26 mouse cellular contexts compared by ENCODE assay signal in the genomic region with DNA sequence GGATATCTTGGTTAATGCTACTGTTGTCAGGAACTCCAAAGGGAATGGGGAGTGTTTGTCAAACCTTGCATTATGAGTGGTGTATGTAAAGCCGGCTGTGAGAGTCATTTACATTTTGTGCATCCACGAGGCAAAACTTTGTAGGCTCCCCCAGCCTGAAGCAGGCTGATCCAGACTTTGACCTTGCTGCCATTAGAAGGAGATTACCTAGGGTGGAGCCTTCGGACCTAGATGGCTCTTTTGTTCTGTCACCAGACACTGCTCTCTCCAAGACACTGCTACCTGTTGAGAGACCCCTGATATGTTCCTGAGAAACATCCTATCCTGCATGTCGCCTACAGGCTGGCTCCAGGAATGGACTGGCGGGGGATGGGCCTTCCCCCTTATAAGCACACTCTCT.
"Had no signal": no experiment of that assay in that cellular context is flagged by ENCODE, and none has a peak within 500 bp of the region (broad histone marks: within the 10 kb centered on the region; RNA-seq: fewer than 3 reads in every experiment).

No protein-coding gene starts in this region.

- H3K4me1 ChIP-seq: heart, embryonic 10.5 days; heart, embryonic 12.5 days; hindbrain, embryonic 12.5 days; kidney, embryonic 15.5 days had no signal

- H3K36me3 ChIP-seq: heart, embryonic 10.5 days; heart, embryonic 12.5 days; hindbrain, embryonic 10.5 days; hindbrain, embryonic 12.5 days; kidney, embryonic 15.5 days; limb, embryonic 13.5 days; limb, embryonic 15.5 days; liver, embryonic 12.5 days had no signal

- H3K27me3 ChIP-seq: heart, embryonic 12.5 days; kidney, embryonic 15.5 days; limb, embryonic 13.5 days; limb, embryonic 15.5 days; liver, embryonic 12.5 days had no signal

- H3K9me3 ChIP-seq: heart, embryonic 10.5 days; heart, embryonic 12.5 days; hindbrain, embryonic 10.5 days; hindbrain, embryonic 12.5 days; kidney, embryonic 15.5 days; limb, embryonic 13.5 days; limb, embryonic 15.5 days; liver, embryonic 12.5 days had no signal

- H3K4me2 ChIP-seq: heart, embryonic 12.5 days; hindbrain, embryonic 12.5 days; hindbrain, embryonic 14.5 days; kidney, embryonic 15.5 days; limb, embryonic 13.5 days; limb, embryonic 15.5 days; liver, embryonic 12.5 days had no signal

- H3K9ac ChIP-seq: heart, embryonic 12.5 days; hindbrain, embryonic 12.5 days; hindbrain, embryonic 14.5 days; kidney, embryonic 15.5 days; limb, embryonic 13.5 days; limb, embryonic 15.5 days; liver, embryonic 12.5 days had no signal

- ATAC-seq: hindbrain, embryonic 16.5 days; intestine, embryonic 16.5 days; liver, embryonic 12.5 days had no signal

- DNase-seq: gastrocnemius, adult 2 months; gastrocnemius, postnatal 10 days; gastrocnemius, postnatal 25 days; heart, adult 2 months; heart, postnatal 10 days; heart, postnatal 4 days; kidney, adult 11 months; kidney, adult 2 months; kidney, adult 9 months; kidney, postnatal 14 days; kidney, postnatal 36 days; layer of hippocampus, adult 9-11 months; layer of hippocampus, postnatal 36 days; left cerebral cortex, postnatal 4 days had no signal

- H3K27ac ChIP-seq: gastrocnemius, adult 2 months; heart, adult 2 months; heart, embryonic 10.5 days; hindbrain, embryonic 10.5 days; hindbrain, embryonic 12.5 days; hindbrain, embryonic 14.5 days; kidney, embryonic 15.5 days; kidney, postnatal 0 days; limb, embryonic 13.5 days; limb, embryonic 15.5 days had no signal

- H3K4me3 ChIP-seq: gastrocnemius, adult 2 months; heart, adult 2 months; heart, embryonic 10.5 days; heart, embryonic 12.5 days; hindbrain, embryonic 10.5 days; hindbrain, embryonic 12.5 days; kidney, embryonic 15.5 days; limb, embryonic 13.5 days; limb, embryonic 15.5 days; liver, embryonic 12.5 days had no signal
